Mouse (Mus musculus): Measurements from ENCODE around the gene Prop1.

The Prop1 gene

GRCm38 (mm10) chr11:50953665-50954064, at the start of gene Prop1:
Gene Prop1, minus strand, starts transcription at chr11:50953765.
- DNase-seq: no peak

GRCm38 (mm10) chr11:51003296-51003695, 49.7 kb upstream of the Prop1 start, which contains the start of gene Olfr51:
Gene Olfr51, plus strand, starts transcription at chr11:51003596.
- no peak for DNase-seq

- DNase-seq: no peak
These were observed 28.1 kb upstream of the Prop1 start, which contains the start of gene Olfr1377 for GRCm38 (mm10) chr11:50981667-50982066. Gene Olfr1377, plus strand, starts transcription at chr11:50981967.

- peak; percentile 33 for DNase-seq
These were observed 23.7 kb upstream of the Prop1 start for GRCm38 (mm10) chr11:50977216-50977615.

GRCm38 (mm10) chr11:50966230-50966629, 12.7 kb upstream of the Prop1 start, which contains the start of gene Olfr1378:
Gene Olfr1378, plus strand, starts transcription at chr11:50966530.
- DNase-seq: no peak

GRCm38 (mm10) chr11:50964886-50965285, 11.3 kb upstream of the Prop1 start:
- no peak for DNase-seq

GRCm38 (mm10) chr11:50952290-50952689, 1.3 kb downstream of the Prop1 start:
- DNase-seq: no peak

GRCm38 (mm10) chr11:50943506-50943905, 10.1 kb downstream of the Prop1 start, which contains the start of gene 4933414I15Rik:
Gene 4933414I15Rik, minus strand, starts transcription at chr11:50943765.
- no peak for DNase-seq

GRCm38 (mm10) chr11:50942386-50942785, 11.2 kb downstream of the Prop1 start:
- no peak for DNase-seq

GRCm38 (mm10) chr11:50939621-50940366, 13.8 kb downstream of the Prop1 start:
- peak; percentile 76 for DNase-seq

- no peak for DNase-seq
These were observed 15.1 kb downstream of the Prop1 start for GRCm38 (mm10) chr11:50938435-50938834.

- DNase-seq: no peak
These were observed 21.5 kb downstream of the Prop1 start for GRCm38 (mm10) chr11:50932040-50932439.

- DNase-seq: peak; percentile 96
These were observed 22.1 kb downstream of the Prop1 start, which contains the start of gene Zfp354b for GRCm38 (mm10) chr11:50931451-50931866. Gene Zfp354b, minus strand, starts transcription at chr11:50931633.

- DNase-seq: no peak
These were observed 22.5 kb downstream of the Prop1 start for GRCm38 (mm10) chr11:50931021-50931420.

- peak; percentile 22 for DNase-seq
These were observed 23.0 kb downstream of the Prop1 start for GRCm38 (mm10) chr11:50930469-50931014.

GRCm38 (mm10) chr11:50915671-50916320, 37.8 kb downstream of the Prop1 start, which contains the start of gene Zfp2:
Gene Zfp2, minus strand, starts transcription at chr11:50916165.
- DNase-seq: peak; percentile 95

- no peak for DNase-seq
These were observed 39.1 kb downstream of the Prop1 start for GRCm38 (mm10) chr11:50914461-50914860.

- DNase-seq: no peak
These were observed 40.3 kb downstream of the Prop1 start for GRCm38 (mm10) chr11:50913301-50913700.

- DNase-seq: no peak
These were observed 45.4 kb downstream of the Prop1 start for GRCm38 (mm10) chr11:50908136-50908535.
